Mouse (Mus musculus) gastrocnemius, adult 8-10 months (tissue): ENCODE results near the gene Pou6f1. TPM values are rescaled to one million over a fixed set of nuclear protein-coding genes. Genes with fewer than 3 reads are reported as not detected.
A peak's percentile ranks its signal among the peaks of the same experiment; 100 is the strongest.

Experiments
- DNase-seq, 2 experiments: peaks; one replicate each; pipeline ENCODE4 v3.0.0; 2022; ENCODE audit warnings: low spot score in 2 of 2
- total RNA-seq, 4 experiments: library from RNA; stranded (reverse); gene quantifications; 2 replicates each; pipeline ENCODE4 v1.2.4; 2022

The Pou6f1 gene
- 10 to 100 TPM; 14.7 to 16.6 (median 16.2) TPM for total RNA-seq

- DNase-seq: peak; percentile 24 to 30
These were observed at the start of gene Pou6f1 for GRCm38 (mm10) chr15:100599276-100600046. Pou6f1 (minus strand) TSS chr15:100599984.

- DNase-seq: no peak
These were observed 46.4 kb upstream of the Pou6f1 start for GRCm38 (mm10) chr15:100646161-100646560.

- no peak for DNase-seq
These were observed 42.7 kb upstream of the Pou6f1 start for GRCm38 (mm10) chr15:100642451-100642850.

- no peak for DNase-seq
These were observed 41.5 kb upstream of the Pou6f1 start for GRCm38 (mm10) chr15:100641226-100641810.

GRCm38 (mm10) chr15:100639972-100640750, 40.4 kb upstream of the Pou6f1 start:
- no peak for DNase-seq

- no peak for DNase-seq
These were observed 37.9 kb upstream of the Pou6f1 start for GRCm38 (mm10) chr15:100637661-100638060.

GRCm38 (mm10) chr15:100636700-100637501, 37.1 kb upstream of the Pou6f1 start, which contains the start of gene Smagp:
Smagp (minus strand) TSS chr15:100636940.
- DNase-seq: no peak

GRCm38 (mm10) chr15:100635851-100636645, 36.3 kb upstream of the Pou6f1 start:
- DNase-seq: no peak

GRCm38 (mm10) chr15:100635239-100635638, 35.5 kb upstream of the Pou6f1 start:
- DNase-seq: no peak

GRCm38 (mm10) chr15:100633341-100633740, 33.6 kb upstream of the Pou6f1 start:
- DNase-seq: no peak

- DNase-seq: no peak
These were observed 32.5 kb upstream of the Pou6f1 start for GRCm38 (mm10) chr15:100632323-100632722.

- DNase-seq: no peak
These were observed 31.8 kb upstream of the Pou6f1 start for GRCm38 (mm10) chr15:100631454-100632170.

- no peak for DNase-seq
These were observed 30.3 kb upstream of the Pou6f1 start for GRCm38 (mm10) chr15:100630126-100630525.

- no peak for DNase-seq
These were observed 29.0 kb upstream of the Pou6f1 start for GRCm38 (mm10) chr15:100628797-100629196.

GRCm38 (mm10) chr15:100627774-100628370, 28.1 kb upstream of the Pou6f1 start:
- DNase-seq: no peak

GRCm38 (mm10) chr15:100627287-100627686, 27.5 kb upstream of the Pou6f1 start:
- DNase-seq: no peak

- DNase-seq: no peak
These were observed 24.7 kb upstream of the Pou6f1 start for GRCm38 (mm10) chr15:100624435-100624834.

GRCm38 (mm10) chr15:100623754-100624153, 24.0 kb upstream of the Pou6f1 start:
- no peak for DNase-seq

GRCm38 (mm10) chr15:100622164-100622563, 22.4 kb upstream of the Pou6f1 start:
- DNase-seq: no peak
